Mouse (Mus musculus): Measurements from ENCODE around the gene F9.
"Not testable (repeated sequence)": the region's sequence is repeated elsewhere in the genome, so short reads cannot be mapped to it uniquely, and the experiment has no call there.

Gene F9

DNA sequence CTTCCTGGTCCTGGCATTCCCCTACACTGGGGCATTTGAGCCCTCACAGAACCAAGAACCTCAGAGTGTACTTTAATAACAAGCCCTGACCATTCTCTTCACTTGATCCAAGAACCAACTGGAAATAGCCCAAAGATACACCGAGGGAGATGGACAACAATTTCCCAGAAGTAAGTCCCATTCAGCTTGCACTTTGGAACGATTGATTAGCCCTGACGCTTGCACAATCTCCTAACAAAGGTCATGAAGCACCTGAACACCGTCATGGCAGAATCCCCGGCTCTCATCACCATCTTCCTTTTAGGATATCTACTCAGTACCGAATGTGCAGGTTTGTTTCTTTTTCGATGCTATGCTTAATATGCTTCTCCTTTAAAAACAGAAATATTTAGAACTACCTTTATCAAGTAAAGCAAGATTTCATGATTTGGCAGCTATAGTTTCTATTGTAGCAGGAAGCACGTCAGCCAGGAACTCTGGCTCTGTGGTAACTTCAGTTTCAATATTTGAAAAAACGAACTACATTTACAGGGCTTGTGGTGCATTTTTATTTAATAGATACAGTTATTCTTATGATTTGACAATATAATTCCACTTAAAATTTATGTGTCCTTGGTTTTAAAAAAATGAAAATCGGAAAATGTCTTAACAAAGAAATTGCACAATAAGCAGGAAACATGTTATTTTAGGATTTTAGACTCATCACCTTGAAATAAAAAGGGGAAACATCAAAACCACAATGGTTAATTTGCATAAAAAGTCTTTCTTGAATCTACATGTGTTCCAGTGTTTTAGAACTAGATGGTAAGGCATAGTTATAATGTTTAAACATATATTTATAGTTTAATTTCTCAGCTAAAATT is at the start of gene F9:
F9 (plus strand) TSS at position 244 of the 863 bp plus-strand sequence.
- DNase-seq (ENCODE audit: low read depth, low spot score): no peak

GRCm38 (mm10) chrX:59969767-59970166 is 29.5 kb upstream of the F9 start:
- DNase-seq (ENCODE audit: low read depth, low spot score): not testable (repeated sequence)

DNA sequence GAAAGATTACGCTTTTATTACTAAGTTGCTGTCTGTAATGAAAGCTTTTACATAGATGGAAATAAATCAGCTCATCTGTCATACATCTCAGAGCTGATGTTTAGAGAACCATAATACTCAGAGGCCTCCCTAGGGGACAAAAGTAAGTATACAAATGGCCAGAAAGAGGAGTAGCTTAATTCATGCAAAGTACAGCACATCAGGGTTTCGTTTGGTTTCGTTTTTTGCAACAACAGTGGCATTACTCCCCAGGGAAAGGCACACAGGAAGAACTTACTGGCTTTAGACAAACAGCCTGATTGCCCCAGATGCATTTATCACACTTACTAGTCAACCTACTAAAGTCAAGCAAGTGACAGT is 800 bp downstream of the F9 start:
- DNase-seq (ENCODE audit: low read depth, low spot score): no peak

GRCm38 (mm10) chrX:60001461-60001860 is 2.2 kb downstream of the F9 start:
- DNase-seq (ENCODE audit: low read depth, low spot score): no peak

- no peak for DNase-seq (ENCODE audit: low read depth, low spot score)
Measured at GRCm38 (mm10) chrX:60013084-60013676, 13.9 kb downstream of the F9 start.

GRCm38 (mm10) chrX:60014588-60014987 is 15.3 kb downstream of the F9 start:
- no peak for DNase-seq (ENCODE audit: low read depth, low spot score)

- DNase-seq (ENCODE audit: low read depth, low spot score): no peak
Measured at GRCm38 (mm10) chrX:60021007-60021406, 21.7 kb downstream of the F9 start.

DNA sequence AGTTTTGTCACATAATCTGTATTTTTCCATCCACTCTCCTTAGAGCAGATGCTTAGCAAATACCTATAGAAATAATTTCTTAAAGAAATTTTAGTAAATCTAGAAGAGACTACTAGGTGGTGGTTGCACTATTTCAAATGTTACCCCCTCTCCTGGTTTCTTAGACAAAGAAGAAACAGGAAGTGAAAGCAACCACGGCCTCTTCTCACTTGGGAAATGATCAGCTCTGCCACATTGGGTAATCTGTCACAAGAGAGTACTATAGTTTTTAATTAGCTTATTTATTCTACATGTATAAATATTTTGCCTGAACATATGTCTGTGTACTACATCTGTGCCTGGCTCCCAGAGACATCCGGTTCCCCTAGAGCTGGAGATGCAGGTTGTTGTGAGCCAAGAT is 22.3 kb downstream of the F9 start:
- no peak for DNase-seq (ENCODE audit: low read depth, low spot score)

DNA sequence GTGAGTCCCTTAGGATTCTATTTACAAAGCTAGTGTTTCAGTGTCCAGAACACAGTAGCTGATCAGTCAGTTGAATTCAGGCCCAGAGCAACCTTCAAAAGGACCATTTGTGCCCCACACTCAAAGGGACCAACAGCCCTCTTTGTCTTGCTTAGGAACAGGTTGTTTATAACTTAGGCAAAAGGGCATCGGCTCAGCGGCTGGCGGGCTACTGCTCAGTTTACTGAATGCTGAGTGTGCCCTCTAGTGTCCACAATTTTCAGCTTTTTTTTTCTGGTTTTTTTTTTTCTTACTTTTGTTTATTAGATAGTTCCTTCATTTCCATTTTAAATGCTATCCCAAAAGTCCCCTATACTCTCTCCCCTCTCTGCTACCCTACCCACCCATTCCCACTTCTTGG is 27.4 kb downstream of the F9 start:
- DNase-seq (ENCODE audit: low read depth, low spot score): no peak

DNA sequence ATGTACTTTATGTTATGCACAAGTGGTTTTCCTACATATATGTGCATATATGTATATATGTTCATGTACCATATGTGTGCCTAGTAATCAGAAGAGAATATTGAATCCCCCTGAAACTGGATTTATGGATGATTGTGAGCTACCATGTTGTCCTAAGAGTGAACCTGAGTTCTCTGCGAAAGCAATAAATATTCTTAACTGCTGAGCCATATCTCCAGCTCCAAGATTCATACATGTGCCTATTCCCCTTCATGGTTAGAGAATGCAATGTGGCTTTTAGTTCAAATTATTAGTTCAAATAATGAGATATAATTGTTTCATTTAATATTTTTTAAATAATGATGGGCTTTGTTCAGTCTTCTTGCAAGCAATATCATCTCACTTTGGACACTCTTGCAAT is 55.5 kb downstream of the F9 start:
- no peak for DNase-seq (ENCODE audit: low read depth, low spot score)

- no peak for DNase-seq (ENCODE audit: low read depth, low spot score)
Measured at GRCm38 (mm10) chrX:60055185-60055584, 55.9 kb downstream of the F9 start.

GRCm38 (mm10) chrX:60075359-60075758 is 76.1 kb downstream of the F9 start:
- no peak for DNase-seq (ENCODE audit: low read depth, low spot score)

All from WW6 (cell line).